Mouse (Mus musculus) myocyte (in vitro differentiated cells): ENCODE measurements around the gene Zdhhc1.

ENCODE experiments used
- CEBPB ChIP-seq: IDR thresholded peaks from 2 replicates; pipeline ENCODE4 v1.6.1; 2011; ENCODE audit warnings: mild to moderate bottlenecking, moderate library complexity; ENCODE audit not compliant: poor library complexity, insufficient read depth, severe bottlenecking
- E2F4 ChIP-seq: IDR thresholded peaks from one replicate; pipeline ENCODE4 v1.6.1; 2011; ENCODE audit warnings: mild to moderate bottlenecking, control low read depth, moderate library complexity; ENCODE audit not compliant: insufficient read depth
- MAX ChIP-seq: IDR thresholded peaks from one replicate; pipeline ENCODE4 v1.6.1; 2011; ENCODE audit warnings: low read depth, mild to moderate bottlenecking, control low read depth
- MYOD1 ChIP-seq, 3 experiments: IDR thresholded peaks; one replicate each; pipeline ENCODE4 v1.6.1; 2011; ENCODE audit warnings: control low read depth in 2 of 3, low read depth in 2 of 3, mild to moderate bottlenecking in 2 of 3, moderate library complexity in 1 of 3; ENCODE audit not compliant: insufficient read length in 2 of 3, control insufficient read depth in 1 of 3
- POLR2A ChIP-seq: IDR thresholded peaks from one replicate; pipeline ENCODE4 v1.6.1; 2011; ENCODE audit warnings: low read depth, mild to moderate bottlenecking, control low read depth, moderate library complexity; ENCODE audit not compliant: insufficient read length
- POLR2AphosphoS2 ChIP-seq: IDR thresholded peaks from one replicate; pipeline ENCODE4 v1.6.1; 2011; ENCODE audit warnings: low read depth, control low read depth; ENCODE audit not compliant: insufficient read length
- REST ChIP-seq: IDR thresholded peaks from one replicate; pipeline ENCODE4 v1.6.1; 2011; ENCODE audit warnings: mild to moderate bottlenecking, control low read depth, moderate library complexity; ENCODE audit not compliant: insufficient read depth, insufficient read length
- SRF ChIP-seq: IDR thresholded peaks from one replicate; pipeline ENCODE4 v1.6.1; 2011; ENCODE audit warnings: low read depth; ENCODE audit not compliant: control insufficient read depth, insufficient read length
- TCF12 ChIP-seq: IDR thresholded peaks from one replicate; pipeline ENCODE4 v1.6.1; 2011; ENCODE audit warnings: mild to moderate bottlenecking, control low read depth; ENCODE audit not compliant: poor library complexity, insufficient read depth, severe bottlenecking
- USF1 ChIP-seq: IDR thresholded peaks from one replicate; pipeline ENCODE4 v1.6.1; 2011; ENCODE audit warnings: low read depth, mild to moderate bottlenecking, control low read depth, moderate library complexity

- peak; percentile 75 for TF ChIP-seq POLR2A
- TF ChIP-seq POLR2AphosphoS2, result peak; percentile 83
- no peak for TF ChIP-seq USF1
- TF ChIP-seq MYOD1 (IDR thresholded peaks at IDR 0.05; ENCODE audit: control insufficient read depth in 1 of 3, insufficient read length in 2 of 3, low read depth in 2 of 3), result peak in 2 of 3 experiments; percentile 57 to 68
- TF ChIP-seq MAX, result no peak
- TF ChIP-seq SRF, result peak; percentile 49
- no peak for TF ChIP-seq E2F4
- no peak for TF ChIP-seq CEBPB
- no peak for TF ChIP-seq REST
- TF ChIP-seq TCF12, result no peak
Observed at GRCm38 (mm10) chr8:105471314-105472015, 25.2 kb downstream of the Zdhhc1 start, which contains the start of gene Tppp3.
